Mouse (Mus musculus): ENCODE measurements at regions not wholly inside any gene's neighbourhood (a gene's known extent, or its start where the extent isn't known, plus 50 kb on each side); places are given as distances from the start of the nearest gene placed in this dataset.

DNA sequence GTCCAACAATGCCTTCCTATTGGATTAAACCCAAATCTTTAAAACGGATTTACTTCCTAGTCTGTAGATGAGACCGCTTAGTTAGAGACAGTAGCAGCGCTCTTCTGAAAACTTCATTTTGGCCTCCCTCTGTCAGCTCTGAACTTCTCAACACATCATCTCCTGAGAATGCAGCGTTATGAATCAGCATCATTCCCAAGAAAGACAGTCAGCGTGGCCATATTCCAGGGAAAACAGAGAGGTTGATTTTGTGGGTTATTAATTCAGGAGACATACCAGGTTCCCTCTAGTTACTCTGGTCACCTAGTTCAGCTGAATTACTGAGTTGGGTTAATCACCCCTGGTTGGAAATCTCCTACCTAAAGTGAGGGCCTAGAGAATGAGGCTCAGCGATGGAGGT lies 97.9 kb upstream of the Slc34a2 start:
- TF ChIP-seq CTCF (conservative IDR thresholded peaks at IDR 0.05; ENCODE audit: low read length): no peak
- no peak for TF ChIP-seq POU5F1 (IDR thresholded peaks at IDR 0.05; ENCODE audit: borderline replicate concordance, low read length)
